Mouse (Mus musculus): ENCODE measurements around the gene Src.

The Src gene

GRCm38 (mm10) chr2:157441363-157441762, 23.1 kb downstream of the Src start:
- DNase-seq (ENCODE audit: low spot score), result no peak

DNA sequence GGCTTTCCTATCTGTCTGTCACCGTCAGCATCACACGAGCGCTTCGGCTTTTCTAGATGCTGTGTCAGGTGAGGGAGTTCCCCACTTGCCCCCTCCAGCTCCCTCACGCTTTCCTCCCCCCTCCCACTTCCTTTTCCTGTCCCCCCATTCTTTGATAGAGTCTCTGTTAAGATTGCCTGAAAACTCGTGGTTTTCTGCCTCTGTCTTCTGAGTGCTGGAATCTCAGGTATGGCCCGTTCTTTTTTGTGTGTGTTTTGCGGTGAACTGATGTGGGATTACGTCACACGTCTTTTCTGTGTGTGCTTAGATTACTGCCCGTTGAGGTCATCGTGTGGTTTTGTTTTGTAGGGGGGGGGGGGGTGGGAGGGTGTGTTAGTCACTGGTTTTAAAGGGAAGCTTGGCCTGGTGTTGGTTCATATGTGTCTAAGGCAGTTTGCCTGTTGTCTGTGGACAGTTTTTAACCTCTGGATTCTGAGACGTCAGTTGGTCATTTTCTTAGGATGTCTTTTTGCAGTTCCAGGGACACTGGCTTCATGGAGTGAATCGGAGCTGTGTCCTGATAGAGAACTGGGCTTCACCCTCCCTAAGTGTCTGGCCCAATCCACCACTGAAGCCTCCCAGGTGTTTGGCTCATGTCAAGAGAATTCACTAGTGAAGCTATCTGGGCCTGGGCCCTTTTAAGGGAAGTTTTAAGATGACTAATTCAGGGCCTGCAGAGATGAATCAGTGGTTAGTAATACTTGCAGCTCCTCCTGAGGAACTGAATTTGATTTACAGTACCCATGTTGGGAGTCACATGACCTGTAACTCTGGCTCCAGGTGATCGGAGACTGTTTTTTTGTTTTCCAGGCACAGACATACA, 29.3 kb downstream of the Src start:
- DNase-seq (ENCODE audit: low spot score), result no peak

DNA sequence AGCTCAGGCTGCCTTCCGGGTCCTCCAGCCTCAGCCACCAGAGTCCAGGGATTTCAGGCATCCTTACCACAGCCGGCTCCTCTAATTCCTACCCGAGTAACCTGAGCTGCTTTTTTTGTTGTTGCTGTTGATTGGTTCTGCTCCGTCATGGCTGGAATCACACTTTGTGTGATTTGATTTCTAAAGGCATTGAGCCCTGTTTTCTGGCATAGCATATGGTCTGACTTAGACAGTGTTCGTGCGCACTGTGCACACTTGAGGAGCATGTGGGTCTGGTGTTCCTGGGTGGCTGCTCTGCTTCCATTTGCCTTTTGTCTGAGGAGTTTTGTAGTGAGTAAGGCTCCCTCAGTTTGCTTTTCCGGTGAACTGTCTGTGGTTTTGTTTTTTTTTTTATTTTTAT, 30.1 kb downstream of the Src start:
- no peak for DNase-seq (ENCODE audit: low spot score)

GRCm38 (mm10) chr2:157450905-157451304, 32.7 kb downstream of the Src start:
- DNase-seq (ENCODE audit: low spot score), result no peak

- no peak for DNase-seq (ENCODE audit: low spot score)
These were observed 33.3 kb downstream of the Src start for GRCm38 (mm10) chr2:157451372-157452040.

DNA sequence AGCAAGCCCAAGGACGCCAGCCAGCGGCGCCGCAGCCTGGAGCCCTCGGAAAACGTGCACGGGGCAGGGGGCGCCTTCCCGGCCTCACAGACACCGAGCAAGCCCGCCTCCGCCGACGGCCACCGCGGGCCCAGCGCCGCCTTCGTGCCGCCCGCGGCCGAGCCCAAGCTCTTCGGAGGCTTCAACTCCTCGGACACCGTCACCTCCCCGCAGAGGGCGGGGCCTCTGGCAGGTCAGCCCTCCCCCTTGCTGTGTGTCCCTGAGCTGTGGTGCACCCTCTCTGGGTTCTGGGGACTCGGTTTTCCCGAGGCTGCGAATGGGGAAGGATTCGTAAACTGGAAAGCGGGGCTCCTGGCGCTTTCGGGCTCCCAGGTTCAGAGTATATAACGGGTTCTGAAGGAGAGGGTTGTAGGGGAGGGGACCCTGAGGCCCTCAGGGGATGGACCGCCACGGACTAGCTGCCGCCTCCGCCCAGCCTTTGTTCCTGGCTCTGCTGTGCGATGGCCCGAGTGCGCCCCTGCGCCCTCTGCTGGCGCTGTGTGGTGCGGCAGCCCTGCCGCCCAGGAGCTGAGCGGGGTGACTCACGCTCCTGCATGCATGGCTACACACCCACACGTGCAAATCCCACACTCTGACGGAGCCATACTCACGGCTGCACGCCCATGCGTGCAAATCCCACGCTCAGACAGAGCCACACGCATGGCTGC, 39.0 kb downstream of the Src start:
- peak; percentile 95 for DNase-seq (ENCODE audit: low spot score)

DNA sequence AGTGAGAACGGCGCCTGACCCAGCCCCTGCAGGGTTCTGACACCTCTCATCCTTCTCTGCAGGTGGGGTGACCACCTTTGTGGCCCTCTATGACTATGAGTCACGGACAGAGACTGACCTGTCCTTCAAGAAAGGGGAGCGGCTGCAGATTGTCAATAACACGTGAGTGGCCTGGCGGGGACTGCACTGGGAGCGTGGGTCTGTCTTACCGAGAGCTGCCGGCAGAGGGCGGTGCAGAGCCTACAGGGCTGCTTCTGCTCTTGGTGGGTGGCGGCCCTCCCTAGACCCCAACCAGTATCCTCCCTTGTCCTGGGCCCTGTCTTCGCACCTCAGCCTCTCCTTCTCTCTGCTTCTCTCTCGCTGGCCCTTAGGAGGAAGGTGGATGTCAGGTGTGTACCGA, 40.2 kb downstream of the Src start:
- peak; percentile 70 for DNase-seq (ENCODE audit: low spot score)

GRCm38 (mm10) chr2:157459736-157460135, 41.5 kb downstream of the Src start:
- DNase-seq (ENCODE audit: low spot score), result no peak

GRCm38 (mm10) chr2:157462776-157463710, 44.8 kb downstream of the Src start:
- no peak for DNase-seq (ENCODE audit: low spot score)

GRCm38 (mm10) chr2:157463887-157464745, 45.9 kb downstream of the Src start:
- DNase-seq (ENCODE audit: low spot score), result no peak

GRCm38 (mm10) chr2:157464746-157465126, 46.5 kb downstream of the Src start:
- DNase-seq (ENCODE audit: low spot score), result no peak

DNA sequence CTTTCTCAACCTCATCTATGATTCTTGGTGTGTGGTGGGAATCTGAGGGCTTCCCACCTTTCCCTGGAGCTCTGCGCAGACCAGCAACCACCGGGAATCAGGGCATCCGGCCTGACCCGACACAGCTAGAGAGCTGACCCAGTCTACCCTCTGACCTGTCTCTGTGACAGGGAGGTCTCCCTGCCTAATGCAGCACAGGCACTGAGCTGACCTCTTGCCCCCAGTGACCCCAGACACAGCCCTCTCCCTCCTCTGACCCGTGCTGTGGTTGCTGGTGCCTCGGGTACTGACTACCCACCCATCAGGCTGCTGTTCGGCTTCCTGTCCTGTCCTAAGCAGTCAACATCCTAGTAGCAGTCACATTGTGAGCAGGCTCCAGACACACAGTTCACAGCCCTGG, 48.6 kb downstream of the Src start:
- DNase-seq (ENCODE audit: low spot score), result no peak

- DNase-seq (ENCODE audit: low spot score), result no peak
These were observed 50.0 kb downstream of the Src start for GRCm38 (mm10) chr2:157468130-157468796.

- DNase-seq (ENCODE audit: low spot score), result no peak
These were observed 53.0 kb downstream of the Src start for GRCm38 (mm10) chr2:157471292-157471691.

- DNase-seq (ENCODE audit: low spot score), result no peak
These were observed 53.5 kb downstream of the Src start for GRCm38 (mm10) chr2:157471737-157472136.

GRCm38 (mm10) chr2:157472469-157472868, 54.2 kb downstream of the Src start:
- no peak for DNase-seq (ENCODE audit: low spot score)

GRCm38 (mm10) chr2:157474269-157474729, 56.1 kb downstream of the Src start:
- DNase-seq (ENCODE audit: low spot score), result no peak

DNA sequence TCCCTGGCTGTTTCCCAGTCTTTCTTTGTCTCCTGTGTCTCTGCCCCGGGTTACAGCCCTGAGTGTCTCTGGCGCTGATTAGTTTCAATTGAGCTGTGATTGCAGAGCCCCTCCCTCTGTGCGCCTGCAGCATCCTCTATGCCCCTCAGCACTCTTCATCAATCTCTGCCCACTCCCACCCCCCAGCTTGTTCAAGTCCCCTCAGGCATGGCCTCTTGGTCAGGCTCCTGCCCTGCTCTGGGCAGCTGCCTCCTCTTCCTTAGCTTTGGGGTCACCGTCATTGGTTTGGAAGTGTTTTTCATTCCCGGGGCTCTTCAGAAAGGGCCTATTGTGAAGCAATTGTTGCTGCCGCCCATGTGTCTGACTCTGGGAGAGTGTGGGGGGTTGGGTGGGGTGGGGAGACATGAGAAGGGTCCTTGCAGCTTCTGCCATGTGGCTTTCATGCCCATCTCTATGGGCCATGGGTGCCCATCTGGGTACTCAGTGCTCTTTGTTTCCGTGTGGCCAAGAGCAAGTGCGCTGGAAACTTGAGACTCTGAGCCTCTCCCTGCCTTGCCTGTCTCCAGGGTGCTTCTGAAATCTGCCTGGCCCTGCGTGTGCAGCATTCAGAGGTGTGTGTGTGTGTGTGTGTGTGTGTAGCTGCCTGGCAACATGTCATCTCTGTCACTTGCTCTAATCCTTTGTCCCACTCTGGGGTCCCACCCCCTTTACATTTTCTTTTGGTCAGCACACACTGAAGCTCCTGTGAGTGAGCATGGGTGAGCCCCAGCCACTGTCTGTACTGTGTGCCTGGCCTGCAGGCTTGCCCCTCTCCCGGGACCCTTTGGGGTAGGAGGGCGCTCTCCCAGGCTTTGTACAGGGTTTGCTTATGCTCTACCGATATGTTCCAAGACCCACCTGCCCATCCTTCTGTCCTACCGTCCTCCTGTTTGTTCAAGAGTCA, 57.5 kb downstream of the Src start:
- no peak for DNase-seq (ENCODE audit: low spot score)

- DNase-seq (ENCODE audit: low spot score), result no peak
These were observed 60.4 kb downstream of the Src start for GRCm38 (mm10) chr2:157478651-157479050.

Measured in left cerebral cortex, adult 11 months (tissue).